Comparison of ENCODE assay signal across 9 mouse cellular contexts in genomic region chr15:80945851-80946250, GRCm38 (mm10). TPM values are rescaled to one million over a fixed set of nuclear protein-coding genes. Genes with fewer than 3 reads are reported as not detected.
A peak's percentile ranks its signal among the peaks of the same experiment; 100 is the strongest.
DNase-seq lines count a peak whose midpoint lies in the region; ATAC-seq and TF ChIP-seq lines count a peak whose summit lies in the region.
"Had no signal": no experiment of that assay in that cellular context is flagged by ENCODE, and none has a peak within 500 bp of the region (broad histone marks: within the 10 kb centered on the region; RNA-seq: fewer than 3 reads in every experiment).

No protein-coding gene starts in this region.

- no peak overlapping the region for H3K9ac ChIP-seq in liver, adult 2 months (ENCODE audit: low read depth, low read length)
- H3K9ac ChIP-seq in liver, embryonic 12.5 days, result no peak overlapping the region
- H3K9ac ChIP-seq: heart, embryonic 13.5 days had no signal

- H3K4me2 ChIP-seq in liver, embryonic 12.5 days, result no peak overlapping the region
- H3K4me2 ChIP-seq: heart, embryonic 13.5 days had no signal

- ATAC-seq in liver, embryonic 12.5 days, result no peak

- DNase-seq in adrenal gland, adult (ENCODE audit: inconsistent age in 2 of 2, low spot score in 1 of 2), result peak; percentile 31 to 69
- DNase-seq in adrenal gland, adult 8-10 months, result no peak
- peak; percentile 9 for DNase-seq in liver, adult 2 months (ENCODE audit: extremely low read depth, low read depth, low spot score)
- DNase-seq in lung, postnatal 14 days, result peak; percentile 56
- DNase-seq in gastrocnemius, postnatal 25 days, result no peak
- no peak for DNase-seq in left cerebral cortex, adult 8-10 months (ENCODE audit: low spot score in 2 of 2)

- peaks cover 14% of the 10 kb centered on the region; the same call in 1 of the 2 replicates for H3K79me2 ChIP-seq in liver, adult 2 months (ENCODE audit: control insufficient read depth, insufficient read depth, low read length)

- no peaks in the 10 kb centered on the region for H3K36me3 ChIP-seq in liver, adult 2 months (ENCODE audit: control insufficient read depth, insufficient read depth, low read length)
- peaks cover 22% of the 10 kb centered on the region for H3K36me3 ChIP-seq in liver, embryonic 12.5 days

- no peak for TF ChIP-seq POLR2A in liver, adult 2 months (IDR thresholded peaks at IDR 0.05; ENCODE audit: extremely low read depth, insufficient read depth, low read length)
- TF ChIP-seq POLR2A in cortical plate, adult 2 months (IDR thresholded peaks at IDR 0.05; ENCODE audit: extremely low read depth, insufficient read depth, low read length), result no peak

- no peak overlapping the region for H3K27ac ChIP-seq in liver, adult 2 months (replicated peaks; ENCODE audit: insufficient read depth, low read depth, low read length)
- no peak overlapping the region for H3K27ac ChIP-seq in liver, embryonic 12.5 days
- no peak overlapping the region for H3K27ac ChIP-seq in cortical plate, adult 2 months (ENCODE audit: insufficient read depth, low read length)
- H3K27ac ChIP-seq: heart, embryonic 13.5 days had no signal

- 55% methylated on average over 3 of the region's 3 CpGs for WGBS in liver, adult 2 months
- WGBS in liver, embryonic 12.5 days (ENCODE audit: insufficient replicate concordance), result 31% methylated on average over 3 of the region's 3 CpGs

- peaks cover 2% of the 10 kb centered on the region; the same call in 1 of the 2 replicates for H3K4me1 ChIP-seq in liver, adult 2 months (ENCODE audit: control insufficient read depth, insufficient read depth, low read length)
- H3K4me1 ChIP-seq in liver, embryonic 12.5 days, result peaks cover 25% of the 10 kb centered on the region
- peaks cover 3% of the 10 kb centered on the region; the same call in 1 of the 2 replicates for H3K4me1 ChIP-seq in cortical plate, adult 2 months (ENCODE audit: control insufficient read depth, insufficient read depth, low read length)

- TF ChIP-seq CTCF in liver, adult 2 months (IDR thresholded peaks at IDR 0.05; ENCODE audit: low read depth, low read length), result peak; percentile 51; the same call in 1 of the 2 replicates
- peak; percentile 48 for TF ChIP-seq CTCF in cortical plate, adult 2 months (IDR thresholded peaks at IDR 0.05; ENCODE audit: extremely low read depth, insufficient read depth, low read length)

- H3K4me3 ChIP-seq in liver, adult 2 months (ENCODE audit: insufficient read depth, low read depth, low read length), result no peak overlapping the region
- no peak overlapping the region for H3K4me3 ChIP-seq in liver, embryonic 12.5 days
- no peak overlapping the region for H3K4me3 ChIP-seq in cortical plate, adult 2 months (ENCODE audit: insufficient read depth, low read length)
- H3K4me3 ChIP-seq: heart, embryonic 13.5 days had no signal

- H3K27me3 ChIP-seq in liver, adult 2 months (ENCODE audit: control insufficient read depth, insufficient read depth, low read length), result no peaks in the 10 kb centered on the region
- no peaks in the 10 kb centered on the region for H3K27me3 ChIP-seq in liver, embryonic 12.5 days (replicated peaks)
- H3K27me3 ChIP-seq: heart, embryonic 13.5 days had no signal

- H3K9me3 ChIP-seq in liver, embryonic 12.5 days (replicated peaks), result no peaks in the 10 kb centered on the region
- H3K9me3 ChIP-seq: heart, embryonic 13.5 days had no signal

RNA-seq across cellular contexts. Expression of gene Adsl, which starts 2.4 kb away (rescaled TPM):
- total RNA-seq in adrenal gland, adult 8-10 months (2022), result 10 to 100 TPM; 34.3 to 44.6 (median 37.3) TPM
- total RNA-seq in liver, adult 2 months (2014; rRNA removed), result 26.7 and 30.5 TPM in 2 replicates
- polyA plus RNA-seq in liver, adult 2 months (2012; rRNA removed), result 26.2 and 30.5 TPM in 2 replicates
- polyA plus RNA-seq in liver, embryonic 12.5 days (2016; fragmentation: Nextera tagmentation; extraction: Ambion mirVana), result 171 and 181 TPM in 2 replicates
- polyA plus RNA-seq in cortical plate, adult 2 months (2012; rRNA removed), result 52.3 and 54.5 TPM in 2 replicates
- 100 to 1,000 TPM; 146 to 183 TPM for total RNA-seq in gastrocnemius, postnatal 25 days (2021)
- 10 to 100 TPM; 27.5 to 42.6 (median 32.7) TPM for total RNA-seq in left cerebral cortex, adult 8-10 months (2022)

RNA-seq across cellular contexts. Expression of gene Sgsm3, which starts 31.7 kb away (rescaled TPM):
- 10 to 100 TPM; 21.3 to 32.9 (median 26.6) TPM for total RNA-seq in adrenal gland, adult 8-10 months (2022)
- 5.2 and 6.2 TPM in 2 replicates for total RNA-seq in liver, adult 2 months (2014; rRNA removed)
- 8.4 and 13.0 TPM in 2 replicates for polyA plus RNA-seq in liver, adult 2 months (2012; rRNA removed)
- 17.6 and 18.1 TPM in 2 replicates for polyA plus RNA-seq in liver, embryonic 12.5 days (2016; fragmentation: Nextera tagmentation; extraction: Ambion mirVana)
- 89.4 and 97.4 TPM in 2 replicates for polyA plus RNA-seq in cortical plate, adult 2 months (2012; rRNA removed)
- total RNA-seq in gastrocnemius, postnatal 25 days (2021), result 10 to 100 TPM; 11.0 to 12.5 TPM
- total RNA-seq in left cerebral cortex, adult 8-10 months (2022), result 100 to 1,000 TPM in 1 of 4 experiments, 10 to 100 TPM in 3; 81.8 to 105 (median 87.0) TPM

Comparison
In these comparisons a context has a peak if more than half of its experiments do, and no peak if none do; other contexts are left out.
1. DNase-seq: peak in adrenal gland, adult (2 of 2), liver, adult 2 months (single experiment) and lung, postnatal 14 days (single experiment); none in adrenal gland, adult 8-10 months (single experiment), gastrocnemius, postnatal 25 days (single experiment) and left cerebral cortex, adult 8-10 months (0 of 2).